Mouse (Mus musculus): ENCODE data around the gene Setdb2. TPM values are rescaled to one million over a fixed set of nuclear protein-coding genes. Genes with fewer than 3 reads are reported as not detected.
A peak's percentile ranks its signal among the peaks of the same experiment; 100 is the strongest.

The Setdb2 gene
- total RNA-seq, 2 experiments from 2014 or later: 8.6 to 12.1 TPM

- no peak for DNase-seq
These were observed 70.2 kb downstream of the Setdb2 start for GRCm38 (mm10) chr14:59370348-59371068.

GRCm38 (mm10) chr14:59366386-59367105 is 74.1 kb downstream of the Setdb2 start:
- no peak for DNase-seq

GRCm38 (mm10) chr14:59365244-59365644 is 75.4 kb downstream of the Setdb2 start, which contains the start of gene Phf11d:
Gene Phf11d, minus strand, starts transcription at chr14:59365470.
- DNase-seq: peak; percentile 27

Other genes with a start within 250 kb of the Setdb2 start
- 10 to 100 TPM; 26.6 to 32.9 TPM for gene Rcbtb1, start 239.7 kb downstream of the Setdb2 start, total RNA-seq (2021)
- gene Gm6904, start 180.7 kb downstream of the Setdb2 start, total RNA-seq (2021): not detected
- under 1 TPM; 0.36 to 0.39 TPM for gene Phf11a, start 143.4 kb downstream of the Setdb2 start, total RNA-seq (2021)
- 1 to 10 TPM in 1 of 2 experiments, under 1 TPM in 1; 0.67 to 1.1 TPM for gene Phf11b, start 99.5 kb downstream of the Setdb2 start, total RNA-seq (2021)
- gene Phf11d, start 75.4 kb downstream of the Setdb2 start, total RNA-seq (2021): 1 to 10 TPM; 3.6 to 5.4 TPM
- gene Phf11c, start 45.5 kb downstream of the Setdb2 start, total RNA-seq (2021): under 1 TPM; 0.81 to 0.97 TPM
- 10 to 100 TPM; 34.8 to 41.6 TPM for gene Cab39l, start 88 bp upstream of the Setdb2 start, total RNA-seq (2021)
- 10 to 100 TPM; 59.4 to 61.1 TPM for gene Cdadc1, start 157.1 kb upstream of the Setdb2 start, total RNA-seq (2021)
- gene Shisa2, start 184.4 kb upstream of the Setdb2 start, total RNA-seq (2021): 10 to 100 TPM in 1 of 2 experiments, 1 to 10 TPM in 1; 4.3 to 11.7 TPM